Mouse (Mus musculus) duodenum, adult 2 months (tissue): ENCODE results near the gene B3galnt2. TPM values are rescaled to one million over a fixed set of nuclear protein-coding genes. Genes with fewer than 3 reads are reported as not detected.

Experiments
- polyA plus RNA-seq: library from polyadenylated mRNA; depleted of rRNA; stranded (reverse); fragments of >200 nt; gene quantifications from 2 replicates; pipeline ENCODE4 v1.2.3, GENCODE M21; 2012; ENCODE audit warnings: low replicate concordance; rRNA removed

Gene B3galnt2
- 34.9 and 39.9 TPM in 2 replicates for polyA plus RNA-seq

DNA sequence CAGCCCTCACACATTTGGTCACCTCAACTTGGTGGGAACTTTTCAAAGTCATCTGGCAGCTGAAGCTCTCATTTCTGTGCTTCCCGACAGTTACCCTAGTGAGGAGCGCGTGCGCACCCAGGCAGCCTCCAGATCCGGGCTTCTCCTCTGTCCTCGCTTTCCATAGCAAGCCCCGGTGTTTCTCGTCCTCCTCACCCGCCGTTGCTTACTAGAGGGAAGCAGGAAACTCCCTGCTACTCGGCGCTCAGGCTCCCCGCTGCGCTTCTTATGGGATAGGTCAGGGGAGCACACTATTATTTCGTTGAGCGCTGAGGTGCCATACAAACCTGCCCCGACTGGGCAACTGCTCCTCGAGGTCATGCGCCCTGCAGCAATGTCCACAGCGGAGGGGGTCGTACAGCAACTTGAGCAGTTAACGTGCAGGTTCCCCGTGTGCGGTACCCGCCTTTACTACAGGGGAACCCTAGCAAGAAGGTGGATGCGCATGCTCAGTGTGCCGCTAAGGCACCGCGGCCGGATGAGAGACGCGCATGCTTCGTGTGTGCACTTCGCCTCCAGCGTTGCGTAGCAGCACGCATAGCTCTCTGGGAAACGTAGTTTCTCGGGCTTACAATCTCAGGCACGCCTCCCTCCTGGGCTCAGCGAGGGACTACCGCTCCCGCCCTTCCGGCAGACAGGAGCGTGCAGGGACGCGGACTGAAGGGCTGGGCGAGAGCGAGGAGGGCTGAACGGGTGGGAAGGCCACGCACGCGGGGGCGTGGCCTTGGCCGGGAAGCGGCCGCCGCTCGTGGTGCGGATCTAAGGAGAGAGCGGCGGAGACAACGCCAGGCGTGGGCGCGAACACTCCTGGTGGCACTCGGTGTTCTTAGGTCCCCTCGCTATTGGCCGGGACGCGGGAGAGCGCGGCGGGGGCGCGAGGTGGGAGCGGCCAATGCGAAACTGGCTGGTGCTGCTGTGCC lies at the start of gene B3galnt2:
Gene B3galnt2, plus strand, starts transcription at position 596 of the 959 bp plus-strand sequence.

DNA sequence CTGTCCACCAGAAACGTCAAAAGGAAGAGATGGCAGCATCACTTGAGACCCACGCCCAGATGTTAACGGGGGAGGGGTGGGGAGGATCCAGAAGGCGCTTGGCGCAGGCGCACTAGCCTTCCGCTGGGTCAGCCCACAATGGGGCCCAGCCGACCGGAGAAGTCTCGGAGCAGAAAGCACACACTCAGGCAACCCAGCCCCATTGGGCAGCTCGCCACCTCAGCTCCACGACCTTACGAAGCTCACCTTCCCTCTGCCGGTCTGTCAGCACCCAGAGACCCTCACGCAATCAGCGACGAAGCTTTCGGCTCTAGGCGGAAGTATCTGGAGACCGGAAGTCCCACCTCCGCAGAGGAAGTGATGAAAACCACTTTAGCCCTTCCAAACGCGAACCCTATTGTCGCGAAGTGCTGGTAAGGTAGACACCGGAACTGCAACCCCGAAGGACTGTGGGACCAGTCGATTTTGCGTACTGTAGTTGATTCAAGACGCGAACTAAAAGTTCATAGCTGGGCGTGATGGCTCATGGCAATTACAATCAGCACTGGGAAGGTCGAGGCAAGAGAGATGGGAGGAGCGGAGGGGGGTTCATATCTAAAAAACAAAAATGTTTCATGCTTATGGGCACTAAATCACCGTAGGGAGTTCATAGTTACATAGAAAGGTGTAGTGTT lies 85.2 kb downstream of the B3galnt2 start, which contains the start of gene Tbce:
Gene Tbce, minus strand, starts transcription at position 347 of the 674 bp plus-strand sequence.

Other genes with a start within 250 kb of the B3galnt2 start
- 1.4 and 1.5 TPM in 2 replicates for gene Gng4, start 170.4 kb upstream of the B3galnt2 start, polyA plus RNA-seq
- 3.7 and 4.8 TPM in 2 replicates for gene Tbce, start 85.2 kb downstream of the B3galnt2 start, polyA plus RNA-seq
- gene Arid4b, start 108.8 kb downstream of the B3galnt2 start, polyA plus RNA-seq = 2.7 and 2.8 TPM in 2 replicates
- 1.7 and 2.5 TPM in 2 replicates for gene Ggps1, start 109.0 kb downstream of the B3galnt2 start, polyA plus RNA-seq